Mouse (Mus musculus) layer of hippocampus, adult 2 months (tissue): ENCODE measurements around the gene Tpsg1. TPM values are rescaled to one million over a fixed set of nuclear protein-coding genes. Genes with fewer than 3 reads are reported as not detected.

Source experiments
- DNase-seq, 2 experiments: peaks; one replicate each; pipeline ENCODE4 v3.0.0; 2022; ENCODE audit warnings: low spot score in 2 of 2
- H3K27ac ChIP-seq: fragments of 200-600 bp; 2 replicates; pipeline ENCODE4 v1.8.1; 2022
- H3K4me3 ChIP-seq: fragments of 200-600 bp; 2 replicates; pipeline ENCODE4 v1.8.1; 2022; ENCODE audit warnings: mild to moderate bottlenecking
- CTCF ChIP-seq: fragments of 200-600 bp; conservative IDR thresholded peaks from 2 replicates; pipeline ENCODE4 v1.8.1; 2022; ENCODE audit warnings: antibody characterized with exemption, mild to moderate bottlenecking, moderate library complexity
- total RNA-seq, 2 experiments: library from RNA; stranded (reverse); gene quantifications; 2 replicates each; pipeline ENCODE4 v1.2.3; 2021

Tpsg1 gene
- total RNA-seq, 2 experiments from 2014 or later, result not detected

GRCm38 (mm10) chr17:25411251-25411650, 42.2 kb downstream of the Tpsg1 start:
- TF ChIP-seq CTCF, result no peak
- peak overlapping the region; percentile 61 for H3K27ac ChIP-seq
- no peak for DNase-seq

GRCm38 (mm10) chr17:25414209-25414608, 45.1 kb downstream of the Tpsg1 start:
- H3K27ac ChIP-seq, result no peak overlapping the region; the same call in 1 of the 2 replicates
- no peak for TF ChIP-seq CTCF
- H3K4me3 ChIP-seq, result no peak overlapping the region
- no peak for DNase-seq

More at GRCm38 (mm10) chr17:25411251-25411650, 42.2 kb downstream of the Tpsg1 start:
- no peak overlapping the region for H3K4me3 ChIP-seq

- no peak overlapping the region for H3K4me3 ChIP-seq
- TF ChIP-seq CTCF, result no peak
- no peak for DNase-seq
- H3K27ac ChIP-seq, result peak overlapping the region; percentile 28; the same call in 1 of the 2 replicates
Measured at GRCm38 (mm10) chr17:25414917-25415316, 45.8 kb downstream of the Tpsg1 start.

GRCm38 (mm10) chr17:25415421-25415913, 46.4 kb downstream of the Tpsg1 start:
- no peak for DNase-seq
- TF ChIP-seq CTCF, result no peak
- H3K4me3 ChIP-seq, result no peak overlapping the region

GRCm38 (mm10) chr17:25416219-25416618, 47.1 kb downstream of the Tpsg1 start:
- H3K4me3 ChIP-seq, result no peak overlapping the region
- TF ChIP-seq CTCF, result no peak
- H3K27ac ChIP-seq, result peak overlapping the region; percentile 59; the same call in 1 of the 2 replicates
- no peak for DNase-seq

More at GRCm38 (mm10) chr17:25415421-25415913, 46.4 kb downstream of the Tpsg1 start:
- peak overlapping the region; percentile 59; the same call in 1 of the 2 replicates for H3K27ac ChIP-seq

- TF ChIP-seq CTCF, result no peak
- H3K27ac ChIP-seq, result peak overlapping the region; percentile 80
- DNase-seq, result no peak
- no peak overlapping the region for H3K4me3 ChIP-seq
Measured at GRCm38 (mm10) chr17:25417990-25418389, 48.9 kb downstream of the Tpsg1 start.

GRCm38 (mm10) chr17:25418926-25419325, 49.9 kb downstream of the Tpsg1 start:
- DNase-seq, result peak; percentile 55 to 72
- H3K27ac ChIP-seq, result peak overlapping the region; percentile 80

GRCm38 (mm10) chr17:25420998-25421397, 51.9 kb downstream of the Tpsg1 start:
- Histone ChIP-seq H3K27ac (peak overlapping the region; percentile 80), H3K4me3 (no peak overlapping the region)
- TF ChIP-seq CTCF, result no peak
- DNase-seq, result peak in 1 of 2 experiments; percentile 51

More at GRCm38 (mm10) chr17:25418926-25419325, 49.9 kb downstream of the Tpsg1 start:
- no peak overlapping the region for H3K4me3 ChIP-seq
- TF ChIP-seq CTCF, result no peak

Other genes starting within 250 kb of the Tpsg1 start
- gene Ptx4, start 248.5 kb upstream of the Tpsg1 start, total RNA-seq, result 1 to 10 TPM; 2.6 to 2.8 TPM
- gene Clcn7, start 235.9 kb upstream of the Tpsg1 start, total RNA-seq, result 10 to 100 TPM; 53.5 to 55.7 TPM
- gene Ccdc154, start 206.8 kb upstream of the Tpsg1 start, total RNA-seq, result under 1 TPM in 1 of 2 experiments, not detected in 1; 0.28 TPM
- not detected for gene Gm38655, start 193.8 kb upstream of the Tpsg1 start, total RNA-seq
- gene BC003965, start 184.7 kb upstream of the Tpsg1 start, total RNA-seq, result 10 to 100 TPM; 20.4 to 22.0 TPM
- gene Unkl, start 180.9 kb upstream of the Tpsg1 start, total RNA-seq, result 10 to 100 TPM; 36.4 to 40.6 TPM
- gene Gnptg, start 129.1 kb upstream of the Tpsg1 start, total RNA-seq, result 10 to 100 TPM; 73.7 to 77.4 TPM
- gene Tsr3, start 129.1 kb upstream of the Tpsg1 start, total RNA-seq, result 10 to 100 TPM; 25.0 to 26.2 TPM
- 10 to 100 TPM in 1 of 2 experiments, 1 to 10 TPM in 1; 9.9 to 10.5 TPM for gene Baiap3, start 112.9 kb upstream of the Tpsg1 start, total RNA-seq
- gene Ube2i, start 94.7 kb upstream of the Tpsg1 start, total RNA-seq, result 100 to 1,000 TPM; 229 to 239 TPM
- gene Prss34, start 70.9 kb upstream of the Tpsg1 start, total RNA-seq, result not detected
- not detected for gene Prss28, start 60.6 kb upstream of the Tpsg1 start, total RNA-seq
- not detected for gene Prss29, start 50.6 kb upstream of the Tpsg1 start, total RNA-seq
- not detected for gene Tpsab1, start 23.7 kb upstream of the Tpsg1 start, total RNA-seq
- gene Tpsb2, start 3.0 kb upstream of the Tpsg1 start, total RNA-seq, result under 1 TPM in 1 of 2 experiments, not detected in 1; 0.82 TPM
- 100 to 1,000 TPM; 121 to 142 TPM for gene Cacna1h, start 64.5 kb downstream of the Tpsg1 start, total RNA-seq
- gene Tekt4, start 85.3 kb downstream of the Tpsg1 start, total RNA-seq, result 1 to 10 TPM; 1.8 to 2.0 TPM
- under 1 TPM in 1 of 2 experiments, not detected in 1; 0.15 TPM for gene Sstr5, start 128.0 kb downstream of the Tpsg1 start, total RNA-seq
- 10 to 100 TPM; 47.7 to 55.7 TPM for gene Sox8, start 201.4 kb downstream of the Tpsg1 start, total RNA-seq
- gene Lmf1, start 209.8 kb downstream of the Tpsg1 start, total RNA-seq, result 10 to 100 TPM; 25.5 to 31.2 TPM